Mouse (Mus musculus) myocyte (in vitro differentiated cells): ENCODE results near the gene Ss18l2. TPM values are rescaled to one million over a fixed set of nuclear protein-coding genes. Genes with fewer than 3 reads are reported as not detected.

Experiments
- H3K27me3 ChIP-seq: one replicate; pipeline ENCODE4 v1.6.1; 2011; ENCODE audit not compliant: control insufficient read depth, insufficient read depth, insufficient read length
- H3K36me3 ChIP-seq: one replicate; pipeline ENCODE4 v1.6.1; 2011; ENCODE audit not compliant: control insufficient read depth, insufficient read depth
- H3K4me2 ChIP-seq: one replicate; pipeline ENCODE4 v1.6.1; 2011; ENCODE audit warnings: low read depth, control low read depth
- H3K4me3 ChIP-seq: one replicate; pipeline ENCODE4 v1.5.1; 2011; ENCODE audit warnings: mild to moderate bottlenecking, control low read depth, moderate library complexity
- H3K79me2 ChIP-seq: one replicate; pipeline ENCODE4 v1.6.1; 2011; ENCODE audit not compliant: control insufficient read depth, insufficient read depth
- H3ac ChIP-seq: one replicate; pipeline ENCODE4 v1.6.1; 2011; ENCODE audit not compliant: control insufficient read depth, insufficient read length
- CEBPB ChIP-seq: IDR thresholded peaks from 2 replicates; pipeline ENCODE4 v1.6.1; 2011; ENCODE audit warnings: mild to moderate bottlenecking, moderate library complexity; ENCODE audit not compliant: poor library complexity, insufficient read depth, severe bottlenecking
- E2F4 ChIP-seq: IDR thresholded peaks from one replicate; pipeline ENCODE4 v1.6.1; 2011; ENCODE audit warnings: mild to moderate bottlenecking, control low read depth, moderate library complexity; ENCODE audit not compliant: insufficient read depth
- MAX ChIP-seq: IDR thresholded peaks from one replicate; pipeline ENCODE4 v1.6.1; 2011; ENCODE audit warnings: low read depth, mild to moderate bottlenecking, control low read depth
- MYOD1 ChIP-seq, 3 experiments: IDR thresholded peaks; one replicate each; pipeline ENCODE4 v1.6.1; 2011; ENCODE audit warnings: control low read depth in 2 of 3, low read depth in 2 of 3, mild to moderate bottlenecking in 2 of 3, moderate library complexity in 1 of 3; ENCODE audit not compliant: insufficient read length in 2 of 3, control insufficient read depth in 1 of 3
- MYOG ChIP-seq, 3 experiments: IDR thresholded peaks; one replicate each; pipeline ENCODE4 v1.6.1; 2011; ENCODE audit warnings: control low read depth in 2 of 3, low read depth in 2 of 3, mild to moderate bottlenecking in 2 of 3; ENCODE audit not compliant: insufficient read length in 2 of 3, control insufficient read depth in 1 of 3, insufficient read depth in 1 of 3
- POLR2A ChIP-seq: IDR thresholded peaks from one replicate; pipeline ENCODE4 v1.6.1; 2011; ENCODE audit warnings: low read depth, mild to moderate bottlenecking, control low read depth, moderate library complexity; ENCODE audit not compliant: insufficient read length
- POLR2AphosphoS2 ChIP-seq: IDR thresholded peaks from one replicate; pipeline ENCODE4 v1.6.1; 2011; ENCODE audit warnings: low read depth, control low read depth; ENCODE audit not compliant: insufficient read length
- REST ChIP-seq: IDR thresholded peaks from one replicate; pipeline ENCODE4 v1.6.1; 2011; ENCODE audit warnings: mild to moderate bottlenecking, control low read depth, moderate library complexity; ENCODE audit not compliant: insufficient read depth, insufficient read length
- SRF ChIP-seq: IDR thresholded peaks from one replicate; pipeline ENCODE4 v1.6.1; 2011; ENCODE audit warnings: low read depth; ENCODE audit not compliant: control insufficient read depth, insufficient read length
- TCF12 ChIP-seq: IDR thresholded peaks from one replicate; pipeline ENCODE4 v1.6.1; 2011; ENCODE audit warnings: mild to moderate bottlenecking, control low read depth; ENCODE audit not compliant: poor library complexity, insufficient read depth, severe bottlenecking
- TCF3 ChIP-seq: IDR thresholded peaks from one replicate; pipeline ENCODE4 v1.6.1; 2011; ENCODE audit warnings: low read depth, control low read depth; ENCODE audit not compliant: insufficient read length
- USF1 ChIP-seq: IDR thresholded peaks from one replicate; pipeline ENCODE4 v1.6.1; 2011; ENCODE audit warnings: low read depth, mild to moderate bottlenecking, control low read depth, moderate library complexity
- polyA plus RNA-seq: library from polyadenylated mRNA; unstranded; fragments of >200 nt; fragmentation: generic; extraction: Trizol; gene quantifications from one replicate; pipeline ENCODE4 v1.2.1, GENCODE M21; 2012; ENCODE audit warnings: missing spikeins

Ss18l2 gene
- polyA plus RNA-seq, 1 experiment: 81.5 TPM

DNA sequence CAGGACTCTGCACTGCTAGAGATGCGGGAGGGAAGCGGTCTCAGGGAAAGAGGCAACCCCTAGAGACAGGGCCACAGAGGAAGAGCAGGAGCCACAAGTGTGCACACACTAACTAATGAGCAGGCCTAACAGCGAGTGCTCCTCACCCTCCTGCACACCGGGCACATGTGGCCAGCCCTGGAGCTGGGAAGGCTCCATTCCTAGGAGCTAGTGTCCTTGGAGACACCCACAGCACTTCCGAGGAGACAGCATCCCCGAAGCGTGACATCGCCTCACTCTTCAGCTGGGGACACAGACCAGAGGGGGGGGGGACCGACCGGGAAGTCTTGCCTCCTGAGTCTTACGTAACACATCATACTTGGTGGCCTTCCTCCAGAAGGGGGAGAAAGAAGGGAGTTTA, 42.3 kb upstream of the Ss18l2 start:
- Histone ChIP-seq H3K4me3 (no peak overlapping the region), H3K4me2 (no peak overlapping the region), H3K79me2 (no peaks in the 10 kb centered on the region), H3K27me3 (peaks cover 3% of the 10 kb centered on the region), H3K36me3 (no peaks in the 10 kb centered on the region), H3ac (no peak overlapping the region)
- TF ChIP-seq USF1 (no peak), MYOG (IDR thresholded peaks at IDR 0.05; ENCODE audit: control insufficient read depth in 1 of 3, insufficient read depth in 1 of 3, insufficient read length in 2 of 3, low read depth in 2 of 3) (no peak), POLR2A (no peak)

DNA sequence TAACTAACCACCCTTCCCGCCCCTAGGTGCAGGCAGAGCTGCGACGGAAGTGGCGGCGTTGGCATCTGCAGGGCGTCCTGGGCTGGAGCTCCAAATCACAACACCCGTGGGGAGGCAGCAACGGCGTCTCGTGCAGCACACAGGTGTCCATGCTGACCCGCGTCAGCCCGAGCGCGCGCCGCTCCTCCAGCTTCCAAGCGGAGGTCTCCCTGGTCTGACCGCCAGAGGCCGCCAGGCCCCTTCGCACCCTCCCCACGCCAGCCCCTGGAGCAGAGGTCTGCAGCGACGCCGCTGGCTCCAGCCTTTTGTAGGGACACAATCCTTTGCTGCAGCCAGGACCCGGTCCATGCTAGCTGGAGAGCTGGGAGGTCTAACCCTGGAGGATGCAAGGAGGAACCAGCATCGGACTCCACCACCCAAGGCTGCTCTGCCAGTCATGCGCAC, 40.8 kb upstream of the Ss18l2 start:
- peak overlapping the region; percentile 48 for H3K4me2 ChIP-seq
- no peak overlapping the region for H3ac ChIP-seq
- H3K4me3 ChIP-seq: no peak overlapping the region
- H3K27me3 ChIP-seq: peaks cover 3% of the 10 kb centered on the region
- H3K79me2 ChIP-seq: no peaks in the 10 kb centered on the region
- no peak for TF ChIP-seq USF1
- no peak for TF ChIP-seq CEBPB
- TF ChIP-seq MYOG (IDR thresholded peaks at IDR 0.05; ENCODE audit: control insufficient read depth in 1 of 3, insufficient read depth in 1 of 3, insufficient read length in 2 of 3, low read depth in 2 of 3): no peak
- TF ChIP-seq TCF3: no peak
- TF ChIP-seq E2F4: no peak
- no peak for TF ChIP-seq POLR2AphosphoS2
- no peak for TF ChIP-seq REST
- TF ChIP-seq TCF12: no peak
- no peak for TF ChIP-seq SRF
- no peak for TF ChIP-seq MAX
- no peak for TF ChIP-seq POLR2A
- no peak for TF ChIP-seq MYOD1 (IDR thresholded peaks at IDR 0.05; ENCODE audit: control insufficient read depth in 1 of 3, insufficient read length in 2 of 3, low read depth in 2 of 3)
- H3K36me3 ChIP-seq: no peaks in the 10 kb centered on the region

DNA sequence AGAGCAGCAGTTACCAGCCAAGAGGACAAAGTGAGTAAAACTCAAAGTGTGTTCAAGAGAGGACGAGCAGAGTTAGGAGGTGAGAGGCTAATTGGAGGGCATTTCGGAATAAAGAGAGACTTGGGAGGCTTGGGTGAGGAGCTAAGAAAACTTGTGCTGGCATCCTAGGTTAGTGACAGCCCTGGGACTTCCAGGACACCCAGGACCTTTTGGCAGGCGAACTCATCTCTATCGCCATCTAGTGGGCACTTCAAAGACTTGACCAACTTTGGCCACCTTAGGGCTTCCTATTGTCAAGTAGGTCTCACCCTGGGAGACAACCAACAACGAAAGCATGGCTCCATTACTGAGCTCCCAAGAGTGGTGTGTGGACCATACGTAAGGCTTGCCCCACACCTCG, 38.8 kb upstream of the Ss18l2 start:
- no peaks in the 10 kb centered on the region for H3K79me2 ChIP-seq
- H3K4me2 ChIP-seq: peak overlapping the region; percentile 70
- no peaks in the 10 kb centered on the region for H3K27me3 ChIP-seq
- TF ChIP-seq REST: no peak
- H3K4me3 ChIP-seq: no peak overlapping the region
- no peaks in the 10 kb centered on the region for H3K36me3 ChIP-seq
- H3ac ChIP-seq: no peak overlapping the region

DNA sequence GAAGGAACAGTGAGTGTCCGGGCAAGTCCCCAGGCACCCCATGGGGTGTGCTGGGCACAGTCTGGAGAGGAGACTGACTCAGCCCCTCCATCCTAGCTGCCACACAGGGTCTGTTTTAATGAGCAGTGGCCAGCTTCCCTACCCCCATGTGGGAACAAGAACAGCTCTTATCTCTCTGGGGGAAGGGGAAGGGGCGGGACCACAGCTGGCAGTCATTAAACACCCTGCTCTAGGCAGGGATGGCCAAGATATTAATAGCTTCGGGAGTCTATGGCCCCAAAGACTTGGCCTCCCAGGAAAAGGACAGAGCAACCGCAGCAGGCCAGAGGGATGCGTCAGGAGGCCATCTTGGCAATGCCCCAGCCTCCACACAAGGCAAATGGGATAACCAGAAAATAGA, 37.8 kb upstream of the Ss18l2 start:
- Histone ChIP-seq H3ac (no peak overlapping the region), H3K36me3 (no peaks in the 10 kb centered on the region), H3K4me3 (no peak overlapping the region), H3K27me3 (no peaks in the 10 kb centered on the region), H3K79me2 (no peaks in the 10 kb centered on the region), H3K4me2 (peak overlapping the region; percentile 70)
- TF ChIP-seq MYOG (IDR thresholded peaks at IDR 0.05; ENCODE audit: control insufficient read depth in 1 of 3, insufficient read depth in 1 of 3, insufficient read length in 2 of 3, low read depth in 2 of 3) (peak in 2 of 3 experiments; percentile 8 to 60), MYOD1 (IDR thresholded peaks at IDR 0.05; ENCODE audit: control insufficient read depth in 1 of 3, insufficient read length in 2 of 3, low read depth in 2 of 3) (peak in 2 of 3 experiments; percentile 55 to 81), REST (no peak), TCF12 (peak; percentile 65)

DNA sequence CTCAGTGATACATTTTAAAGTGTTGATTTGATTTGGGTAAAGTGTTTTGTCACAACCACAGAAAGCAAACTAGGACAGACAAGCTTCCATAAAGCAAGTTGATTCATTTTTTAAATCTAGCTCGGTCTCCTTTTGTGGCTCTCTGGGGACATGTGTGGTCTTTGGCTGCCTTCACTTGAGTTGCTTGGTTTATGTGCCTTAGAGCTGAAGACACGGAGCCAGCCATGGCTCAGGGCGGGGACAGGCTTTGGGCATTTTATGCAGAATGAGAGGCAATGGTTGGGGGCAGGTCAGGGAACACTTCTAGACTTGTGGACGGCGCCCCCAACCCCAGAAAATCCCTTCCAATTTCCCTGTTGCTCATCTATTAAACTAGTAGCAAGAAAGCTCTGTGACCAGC, 36.4 kb upstream of the Ss18l2 start:
- TF ChIP-seq TCF3 (no peak), USF1 (no peak), TCF12 (no peak), SRF (no peak)
- no peaks in the 10 kb centered on the region for H3K36me3 ChIP-seq
- H3ac ChIP-seq: no peak overlapping the region
- peak overlapping the region; percentile 30 for H3K4me2 ChIP-seq
- H3K27me3 ChIP-seq: no peaks in the 10 kb centered on the region
- no peaks in the 10 kb centered on the region for H3K79me2 ChIP-seq
- H3K4me3 ChIP-seq: no peak overlapping the region

DNA sequence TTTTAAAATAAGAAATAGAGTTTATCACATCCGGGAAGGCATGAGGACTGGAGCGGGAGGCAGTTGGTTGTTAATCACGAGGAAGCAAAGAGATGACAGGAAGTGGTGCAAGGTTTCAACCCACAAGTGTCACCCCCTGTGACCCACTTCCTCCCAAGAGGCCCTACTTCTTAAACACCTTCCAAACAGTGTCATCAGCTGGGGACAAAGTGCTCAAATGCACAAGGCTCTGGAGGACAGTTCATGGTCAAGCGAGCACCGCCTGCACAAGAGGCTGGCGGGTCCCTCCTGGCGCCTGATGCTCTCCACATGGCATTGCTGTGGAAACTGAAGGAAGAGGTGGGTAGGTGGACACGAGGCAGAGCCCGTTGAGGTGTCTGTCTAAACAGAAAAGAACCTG, 35.1 kb upstream of the Ss18l2 start:
- H3K79me2 ChIP-seq: no peaks in the 10 kb centered on the region
- no peak overlapping the region for H3ac ChIP-seq
- no peaks in the 10 kb centered on the region for H3K36me3 ChIP-seq
- no peak overlapping the region for H3K4me2 ChIP-seq
- H3K27me3 ChIP-seq: no peaks in the 10 kb centered on the region
- TF ChIP-seq REST (no peak), CEBPB (no peak), POLR2AphosphoS2 (no peak), MYOG (IDR thresholded peaks at IDR 0.05; ENCODE audit: control insufficient read depth in 1 of 3, insufficient read depth in 1 of 3, insufficient read length in 2 of 3, low read depth in 2 of 3) (no peak), SRF (no peak), E2F4 (no peak), TCF12 (no peak), USF1 (no peak), MYOD1 (IDR thresholded peaks at IDR 0.05; ENCODE audit: control insufficient read depth in 1 of 3, insufficient read length in 2 of 3, low read depth in 2 of 3) (no peak), POLR2A (no peak), TCF3 (no peak)
- H3K4me3 ChIP-seq: no peak overlapping the region
